Mouse (Mus musculus) c-Kit-positive CD71-positive TER-119-positive erythroid progenitor cells, embryonic 14.5 days (primary cell): ENCODE measurements around the gene Syt9.
"Not testable (repeated sequence)": the region's sequence is repeated elsewhere in the genome, so short reads cannot be mapped to it uniquely, and the experiment has no call there.

Source experiments
- DNase-seq: peaks from one replicate; pipeline ENCODE4 v3.0.0-alpha.2; 2013; ENCODE audit warnings: low spot score

The Syt9 gene

GRCm38 (mm10) chr7:107461699-107462440, 91.3 kb downstream of the Syt9 start:
- DNase-seq, result no peak

- no peak for DNase-seq
Observed at GRCm38 (mm10) chr7:107462962-107463361, 92.4 kb downstream of the Syt9 start.

- no peak for DNase-seq
Observed at GRCm38 (mm10) chr7:107465081-107465480, 94.6 kb downstream of the Syt9 start.

DNA sequence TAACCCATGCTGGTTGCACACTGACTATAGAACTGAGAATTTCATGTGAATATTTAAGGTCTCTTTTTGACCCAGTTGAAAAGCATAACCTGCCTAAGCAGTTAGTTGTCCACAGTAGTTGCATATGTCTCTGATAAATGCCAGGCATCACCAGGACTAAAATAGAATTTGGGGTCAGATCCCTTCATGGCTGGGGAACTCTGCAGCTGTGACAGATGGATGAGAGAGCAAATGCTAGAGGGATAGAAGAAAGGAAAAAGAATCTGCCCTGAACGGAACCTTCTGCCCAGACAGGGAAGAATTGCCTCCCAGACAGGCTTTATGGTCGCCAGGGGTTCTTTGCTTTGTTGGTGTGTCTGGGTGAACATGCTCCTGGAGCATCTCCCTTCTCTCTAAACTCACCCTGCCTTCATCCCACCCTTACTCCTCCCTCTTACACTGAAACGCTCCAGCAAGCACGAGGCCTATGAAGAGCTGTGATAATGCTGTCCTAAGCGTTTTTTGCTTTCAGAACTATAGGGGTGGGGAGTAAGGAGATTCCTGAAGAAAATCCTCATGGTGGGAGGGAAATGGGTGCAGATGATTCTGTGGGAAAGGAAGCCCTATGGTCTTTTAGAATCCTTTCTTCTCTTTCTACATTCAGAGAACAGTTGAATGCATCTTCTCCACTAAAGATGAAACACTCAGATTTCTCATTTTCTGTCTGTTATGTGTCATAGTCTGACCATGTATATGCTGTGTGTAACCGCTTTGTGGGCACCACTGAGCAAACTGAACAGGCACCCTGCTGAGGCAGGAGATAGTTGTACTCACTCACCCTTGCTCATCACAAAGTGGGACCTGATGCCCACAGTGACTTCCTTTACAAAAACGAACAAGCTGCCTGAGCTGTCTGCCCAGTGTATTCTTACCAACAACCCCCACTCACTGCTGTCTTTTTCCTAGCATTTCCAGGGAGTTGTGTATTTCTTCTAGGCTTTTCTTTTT, 108.7 kb downstream of the Syt9 start:
- no peak for DNase-seq

- DNase-seq, result not testable (repeated sequence)
Observed at GRCm38 (mm10) chr7:107485709-107486108, 115.2 kb downstream of the Syt9 start.

DNA sequence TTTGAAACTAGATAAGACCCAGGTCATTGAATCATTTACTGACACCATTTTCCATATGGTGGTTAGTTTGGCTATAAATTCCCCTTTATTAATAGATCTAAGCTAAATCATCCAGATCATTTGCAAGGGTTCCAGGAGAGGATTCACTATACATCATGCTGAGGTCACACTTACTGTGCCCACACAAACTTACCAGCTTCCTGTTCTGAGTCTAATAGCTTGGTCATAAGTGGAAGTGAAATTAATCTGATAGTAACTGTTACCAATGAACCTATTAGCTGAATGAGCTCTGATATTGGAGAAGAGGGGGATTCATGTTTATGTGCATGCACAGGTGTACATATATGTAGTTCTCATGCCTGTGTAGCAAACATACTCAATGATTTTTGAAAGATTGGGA, 124.9 kb downstream of the Syt9 start:
- no peak for DNase-seq

GRCm38 (mm10) chr7:107496923-107497322, 126.4 kb downstream of the Syt9 start:
- DNase-seq, result no peak

DNA sequence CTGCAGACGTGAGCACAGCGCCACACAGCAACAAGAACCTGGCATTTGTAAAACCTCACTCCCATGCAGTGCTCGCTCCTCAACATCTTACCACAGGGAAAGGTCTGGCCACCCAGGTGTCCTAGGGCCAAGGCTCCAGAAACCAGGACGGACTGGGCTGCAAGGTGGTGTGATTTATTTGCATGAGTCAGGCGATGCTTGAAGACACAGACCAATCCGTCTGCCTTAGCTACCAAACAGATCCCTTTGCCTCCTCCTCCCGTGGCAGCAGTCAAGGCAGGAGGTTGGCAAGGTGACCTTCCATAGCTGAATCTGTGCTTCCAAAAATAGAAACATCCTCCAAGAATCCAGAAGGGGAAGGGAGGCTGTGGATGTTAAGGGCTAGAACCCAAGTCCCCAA, 130.1 kb downstream of the Syt9 start:
- DNase-seq, result no peak

- no peak for DNase-seq
Observed at GRCm38 (mm10) chr7:107504761-107505712, 134.5 kb downstream of the Syt9 start.

GRCm38 (mm10) chr7:107507920-107508319, 137.4 kb downstream of the Syt9 start:
- no peak for DNase-seq

DNA sequence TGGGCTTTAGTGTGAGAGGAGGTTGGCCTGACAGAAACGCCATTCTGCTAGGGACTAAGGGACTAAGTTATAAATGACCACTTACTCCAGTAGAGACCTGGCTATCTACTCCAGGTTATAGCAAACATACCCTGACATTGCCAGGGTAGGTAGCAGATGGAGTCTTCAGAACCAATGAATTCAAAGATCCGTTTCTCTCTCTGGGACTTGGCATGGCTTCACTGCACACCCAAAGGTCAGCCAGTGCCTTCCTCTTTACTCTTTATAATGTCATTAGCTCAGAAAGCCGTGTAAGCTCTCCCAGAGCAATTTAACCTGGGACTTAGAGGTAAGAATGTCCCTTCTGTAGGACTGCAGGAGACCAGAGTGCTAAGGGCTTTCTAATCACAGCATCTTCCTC, 139.2 kb downstream of the Syt9 start:
- DNase-seq, result no peak

DNA sequence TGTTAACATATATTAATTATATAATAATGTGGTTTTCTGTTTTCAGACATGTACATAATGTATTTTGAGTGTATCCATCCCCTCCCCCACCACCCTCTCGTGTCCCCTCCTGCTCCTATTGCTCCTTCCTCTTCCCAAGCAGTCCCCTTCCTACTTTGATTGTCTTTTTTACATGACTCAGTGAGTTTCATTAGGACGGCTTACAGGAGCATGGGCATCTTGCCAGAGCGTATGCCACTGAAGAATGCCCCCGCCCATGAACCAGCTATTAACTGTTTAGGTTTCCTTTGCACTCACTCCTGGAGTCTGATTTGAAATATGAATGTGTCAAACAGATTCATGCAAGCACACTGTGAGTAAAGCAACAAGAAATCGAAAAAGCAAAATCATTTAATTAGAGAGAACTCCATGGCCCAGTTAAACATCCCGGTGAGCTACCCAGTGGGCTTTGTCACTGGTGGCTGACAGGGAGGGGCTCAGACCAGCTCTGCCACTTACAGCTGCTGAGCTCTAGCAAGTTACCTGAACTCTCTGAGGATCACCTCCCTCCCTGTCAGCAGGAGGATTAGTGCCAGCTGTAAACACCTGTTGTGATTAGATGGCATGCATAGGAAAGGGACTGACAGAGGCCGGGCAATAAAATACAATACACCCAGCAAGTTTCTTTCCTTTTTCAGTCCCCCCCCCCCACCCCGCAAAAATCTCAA, 146.3 kb downstream of the Syt9 start:
- no peak for DNase-seq

DNA sequence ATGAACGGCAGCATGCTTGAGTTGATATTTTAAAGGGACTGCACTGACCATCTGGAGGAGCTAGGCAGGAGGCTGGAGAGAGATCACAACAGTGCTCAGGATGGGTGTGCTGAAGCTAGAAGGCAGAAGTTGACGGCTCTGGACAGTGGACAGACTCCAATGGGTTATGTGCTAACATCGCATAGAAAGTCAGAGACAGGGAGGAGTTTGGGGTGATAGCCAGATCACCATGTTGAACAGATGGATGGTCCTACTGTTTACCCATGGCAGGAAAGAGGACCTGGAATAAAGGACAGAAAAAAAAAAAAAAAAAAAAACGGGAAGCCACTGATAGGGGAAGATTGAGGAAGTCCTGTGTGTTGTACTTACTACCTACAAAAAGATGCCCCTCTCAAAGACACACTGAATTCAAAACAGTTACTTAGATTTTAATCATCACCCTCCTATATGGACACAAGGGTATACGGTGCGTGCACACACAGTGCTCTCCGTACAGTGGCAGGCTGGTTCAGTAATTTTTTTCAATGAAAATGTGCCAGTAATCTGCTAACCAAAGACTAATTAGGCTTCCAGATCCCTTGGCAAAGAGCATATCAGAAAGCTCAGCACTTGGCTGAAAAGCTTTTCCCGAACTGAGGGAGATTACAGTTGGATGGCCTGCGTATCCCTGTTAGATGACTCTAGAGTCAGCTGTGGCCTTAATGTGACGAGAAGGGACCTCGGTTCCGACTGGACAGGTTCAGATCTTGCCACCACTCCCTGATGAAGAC, 148.9 kb downstream of the Syt9 start:
- DNase-seq, result no peak

- DNase-seq, result no peak
Observed at GRCm38 (mm10) chr7:107521411-107521810, 150.9 kb downstream of the Syt9 start.

GRCm38 (mm10) chr7:107526299-107526698, 155.8 kb downstream of the Syt9 start:
- peak; percentile 3 for DNase-seq

GRCm38 (mm10) chr7:107528169-107528772, 157.7 kb downstream of the Syt9 start:
- DNase-seq, result no peak

GRCm38 (mm10) chr7:107529364-107529763, 158.8 kb downstream of the Syt9 start:
- DNase-seq, result no peak

DNA sequence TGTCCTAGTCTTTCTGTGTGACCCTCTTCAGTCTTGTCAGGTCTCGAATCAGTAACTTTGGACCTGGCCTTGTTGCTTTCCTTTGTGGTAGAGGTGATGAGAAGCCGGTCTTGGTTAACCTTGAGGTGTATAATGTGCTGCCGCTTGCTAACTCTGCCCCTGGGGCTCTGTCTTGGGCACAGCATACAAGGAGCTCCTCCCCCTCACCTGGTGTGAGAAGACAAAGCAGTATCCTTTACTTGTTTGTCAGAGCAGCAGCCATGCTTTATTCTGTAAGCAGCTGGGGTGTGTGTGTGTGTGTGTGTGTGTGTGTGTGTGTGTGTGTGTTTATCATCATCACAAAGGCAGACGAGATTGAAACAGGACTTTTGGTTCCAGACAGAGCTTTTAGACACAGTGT, 164.8 kb downstream of the Syt9 start:
- no peak for DNase-seq

- no peak for DNase-seq
Observed at GRCm38 (mm10) chr7:107536516-107536915, 166.0 kb downstream of the Syt9 start.

GRCm38 (mm10) chr7:107540034-107540433, 169.5 kb downstream of the Syt9 start:
- no peak for DNase-seq
